Mouse (Mus musculus) T-helper 17 cell (primary cell): ENCODE measurements around the gene Pck1.

ENCODE experiments used
- in situ Hi-C, 2 experiments: fragments of 300-600 bp; cut with MboI, MseI; formaldehyde crosslinking; loops; 1 replicate in 1 of 2; 2 replicates in 1 of 2; pipeline ENCODE4 v1.15.1; 2025; ENCODE audit warnings: high pct_unique_total_duplicates in 2 of 2

Gene Pck1

DNA sequence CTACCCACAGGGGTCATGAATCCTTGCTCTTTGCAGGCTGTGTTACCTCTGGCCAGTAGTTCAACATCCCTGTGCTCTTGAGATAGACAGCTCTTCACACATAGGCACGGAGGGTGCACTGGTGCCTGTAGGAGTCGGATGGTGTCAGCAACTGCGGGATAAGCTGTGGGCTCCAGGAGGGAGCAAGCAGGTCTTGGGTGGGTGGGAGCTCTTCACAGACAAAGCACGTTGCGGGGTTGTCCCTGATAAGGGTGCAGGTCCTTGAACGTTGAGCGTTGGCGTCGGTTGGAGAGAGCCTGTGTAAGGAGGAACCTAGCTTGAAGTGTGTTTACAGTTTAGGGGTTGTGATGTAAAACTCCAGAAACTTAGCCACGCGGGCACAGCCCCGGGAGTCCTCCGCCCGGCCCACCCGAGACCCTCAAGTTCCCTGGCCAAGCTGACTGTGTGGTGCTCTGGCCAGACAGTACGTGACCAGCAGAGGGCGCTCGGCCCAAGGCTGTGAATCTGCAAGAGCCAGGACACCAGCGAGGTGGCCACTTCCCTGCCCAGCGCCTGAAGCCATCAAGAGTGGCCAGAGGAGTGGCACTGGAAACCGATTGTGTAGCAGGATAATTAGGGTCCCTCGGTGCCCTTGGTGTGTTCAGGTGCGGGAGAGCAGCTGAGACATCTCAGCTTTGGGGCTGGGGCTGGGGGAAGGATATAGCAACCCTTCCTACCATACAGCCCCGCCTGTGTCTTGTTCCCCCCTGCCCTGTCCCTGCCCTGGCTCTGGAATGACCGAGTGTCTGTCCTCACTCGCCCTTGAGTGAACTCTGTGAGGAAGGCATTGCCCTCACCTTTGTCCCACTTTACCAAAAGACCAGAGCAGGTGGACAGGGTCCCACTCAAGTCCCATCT lies 33.4 kb downstream of the Pck1 start:
- in situ Hi-C loops, result loop anchor here in 1 of 2 experiments (5.0 kb wide), 1 partner anchor 46 kb away; no protein-coding TSS in a partner anchor

DNA sequence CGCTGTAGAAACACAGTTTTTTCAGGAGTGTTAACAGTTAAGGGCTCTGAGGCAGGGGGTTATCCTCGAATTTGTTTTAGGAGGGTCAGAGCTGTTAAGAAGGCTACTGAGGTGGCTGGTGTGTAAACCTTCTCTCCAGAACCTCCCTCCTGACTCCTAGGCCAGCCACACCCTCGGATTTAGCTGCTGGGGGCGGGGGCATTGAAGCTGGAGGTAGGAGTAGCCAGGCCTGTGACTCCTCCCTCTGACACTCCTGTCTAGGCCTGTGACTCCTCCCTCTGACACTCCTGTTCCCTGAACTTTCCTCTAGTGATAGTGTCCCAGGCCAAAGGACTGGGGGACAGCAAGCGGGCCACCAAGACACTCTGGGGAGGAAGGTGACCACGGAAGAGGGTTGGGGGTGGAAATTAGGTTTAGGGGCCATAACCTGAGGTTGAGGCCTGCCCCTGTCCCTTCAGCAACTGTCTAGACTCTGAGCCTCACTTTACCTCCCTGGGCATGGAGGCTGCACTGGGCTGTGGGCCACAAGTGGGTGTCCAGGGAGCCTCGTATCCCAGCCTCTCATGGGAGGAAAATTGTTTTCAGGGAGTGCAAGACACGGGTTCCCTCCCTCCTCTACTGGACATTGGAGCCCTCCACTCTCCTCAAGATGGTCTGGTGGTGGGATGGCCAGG lies 34.5 kb downstream of the Pck1 start:
- in situ Hi-C loops, result loop anchor here in 1 of 2 experiments (5.0 kb wide), 1 partner anchor 45 kb away; no protein-coding TSS in a partner anchor

DNA sequence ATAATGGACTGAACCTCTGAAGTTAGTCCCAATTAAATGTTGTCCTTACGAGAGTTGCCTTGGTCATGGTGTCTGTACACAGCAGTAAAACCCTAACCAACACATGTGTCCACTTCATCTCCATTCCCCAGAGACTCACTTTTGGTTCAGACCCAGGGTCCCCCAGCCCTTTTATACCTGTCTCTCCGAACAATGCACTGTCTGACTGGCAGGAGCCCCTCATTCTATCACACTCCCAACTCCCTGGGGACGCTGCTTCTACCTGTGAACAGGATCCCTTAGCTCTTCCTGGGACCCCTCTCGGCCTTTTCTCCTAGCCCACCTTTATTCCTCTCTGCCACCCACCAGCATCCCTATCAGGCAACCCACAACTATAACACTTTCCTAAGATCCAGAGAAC lies 41.9 kb downstream of the Pck1 start:
- in situ Hi-C loops, result no loop called here

DNA sequence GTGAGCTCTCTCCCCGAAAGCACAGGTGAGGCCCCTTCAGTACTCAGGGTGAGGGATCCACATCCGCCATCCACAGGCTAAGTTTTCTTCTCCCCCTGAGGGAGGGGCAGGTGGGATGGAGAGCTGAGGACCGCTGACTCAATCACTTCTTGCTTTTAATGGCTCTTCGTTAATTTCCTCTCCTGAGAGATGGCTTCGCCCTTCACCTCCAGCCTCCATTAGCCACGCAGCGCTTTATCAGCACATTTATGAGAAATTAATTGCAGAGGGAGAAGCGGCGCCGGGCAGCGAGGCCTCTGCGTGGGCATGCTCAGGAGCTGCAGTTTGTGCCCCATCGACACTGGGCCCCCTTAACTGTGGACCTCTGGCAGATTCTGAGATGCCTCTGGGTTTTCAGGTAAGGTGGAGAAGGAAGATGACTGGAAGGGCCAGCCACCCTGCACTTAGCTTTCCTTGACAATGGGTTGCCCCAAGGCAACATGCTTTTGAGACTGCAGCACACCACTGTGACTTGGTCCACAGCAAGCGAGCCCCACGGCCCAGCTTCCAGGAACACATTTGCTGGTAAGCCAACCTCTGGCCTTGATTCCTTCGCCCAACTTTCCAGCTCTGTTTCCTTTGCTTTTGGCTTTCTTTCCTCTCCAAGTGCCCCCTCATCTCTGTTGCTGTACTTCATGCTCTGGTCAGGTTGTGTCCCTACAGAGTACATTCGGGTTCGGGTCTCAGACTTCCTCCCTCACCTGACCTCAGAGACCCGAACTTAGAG lies 50.3 kb downstream of the Pck1 start:
- in situ Hi-C loops, result no loop called here

DNA sequence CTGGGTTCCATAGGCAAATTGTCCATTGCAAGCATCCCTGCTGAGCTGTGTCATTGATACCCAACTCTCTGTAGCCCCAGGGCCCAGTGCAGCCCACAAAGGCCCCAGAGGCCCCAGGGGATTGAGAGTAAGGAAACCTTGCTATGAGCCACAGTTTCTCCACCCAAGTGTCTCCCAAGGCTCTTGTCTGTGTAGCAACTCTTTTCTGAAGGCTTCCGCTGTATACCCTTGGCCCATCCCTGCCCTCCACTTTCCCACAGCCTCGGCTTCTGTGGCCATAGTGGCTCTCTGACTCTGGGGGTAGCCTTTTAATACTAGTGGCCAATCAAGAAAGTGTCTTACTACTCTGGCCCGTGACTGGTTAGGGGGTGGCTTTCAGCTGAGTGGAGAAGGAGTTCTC lies 50.9 kb downstream of the Pck1 start:
- in situ Hi-C loops, result no loop called here

DNA sequence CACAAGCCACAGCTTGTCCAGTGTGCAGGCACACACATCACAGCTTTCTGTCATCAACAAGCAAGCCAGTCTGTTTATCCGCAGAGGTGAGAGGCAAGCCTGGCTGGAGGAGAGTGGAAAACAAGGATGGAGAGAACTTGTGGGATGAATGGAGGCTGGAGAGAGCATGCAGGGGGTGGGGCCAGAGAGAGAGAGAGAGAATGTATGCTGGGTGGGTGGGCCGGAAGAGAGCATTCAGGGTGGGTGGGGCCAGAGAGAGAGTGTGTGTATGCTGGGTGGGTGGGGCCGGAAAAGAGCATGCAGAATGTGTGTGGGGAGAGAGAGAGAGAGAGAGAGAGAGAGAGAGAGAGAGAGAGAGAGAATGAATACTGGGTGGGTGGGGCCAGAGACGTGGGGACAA lies 51.8 kb downstream of the Pck1 start:
- in situ Hi-C loops, result no loop called here

DNA sequence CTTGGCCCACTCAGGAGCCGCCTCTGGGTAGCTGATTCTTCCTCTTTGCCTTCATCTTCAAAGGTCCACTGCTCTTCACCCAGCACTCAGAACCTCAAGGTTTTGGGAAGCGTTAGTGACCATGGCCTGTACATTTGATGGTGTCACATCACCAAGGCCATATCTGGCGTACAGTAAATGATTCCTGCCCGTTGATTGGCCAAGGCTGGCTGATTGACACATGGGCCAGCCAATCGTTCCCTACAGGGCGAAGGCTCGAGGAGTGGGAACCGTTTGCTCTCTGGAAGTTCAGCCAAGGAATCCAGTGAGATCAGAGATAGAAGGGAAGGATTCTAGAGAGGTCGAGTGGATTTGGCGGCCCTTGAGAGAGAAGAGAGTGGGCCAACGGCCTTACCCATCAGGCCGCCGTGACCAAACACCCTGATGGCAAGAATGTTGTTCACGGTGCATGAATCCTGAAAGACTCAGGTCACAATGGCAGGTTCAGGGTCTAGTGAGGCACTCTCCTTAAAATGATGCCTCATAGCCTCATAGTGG lies 52.8 kb downstream of the Pck1 start:
- in situ Hi-C loops, result no loop called here

DNA sequence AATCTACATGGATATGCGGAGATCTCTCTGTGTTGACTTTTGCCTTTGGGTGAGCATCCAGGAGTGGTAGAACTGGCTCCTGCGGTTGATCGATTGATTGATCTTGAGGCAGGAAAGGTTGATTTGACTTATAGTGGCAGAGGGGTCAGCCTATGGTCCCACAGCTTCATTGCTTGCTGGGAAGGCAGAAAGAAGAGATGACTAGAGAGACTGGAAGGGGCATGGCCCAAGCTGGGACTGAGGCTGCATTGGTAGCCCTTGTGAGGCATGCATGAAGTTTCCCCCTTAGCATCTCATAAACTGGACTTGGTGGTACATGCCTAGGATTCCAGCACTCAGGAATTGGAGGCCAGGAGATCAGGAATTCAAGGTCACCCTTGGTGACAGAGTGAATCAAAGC lies 54.2 kb downstream of the Pck1 start:
- in situ Hi-C loops, result no loop called here
